Mouse (Mus musculus) liver, adult 2 months (tissue): ENCODE data around the gene Pik3r6.

ENCODE experiments used
- CTCF ChIP-seq: fragments of 200-500 bp; IDR thresholded peaks from 2 replicates; pipeline ENCODE4 v1.5.1; 2011; ENCODE audit warnings: low read depth, low read length, control low read depth
- POLR2A ChIP-seq: fragments of 200-500 bp; IDR thresholded peaks from 2 replicates; pipeline ENCODE4 v1.6.1; 2011; ENCODE audit warnings: low read length, control low read depth; ENCODE audit not compliant: insufficient read depth; ENCODE audit errors: extremely low read depth

GRCm38 (mm10) chr11:68580566-68580965 lies 77.7 kb downstream of the Pik3r6 start:
- no peak for TF ChIP-seq POLR2A
- no peak for TF ChIP-seq CTCF
